Mouse (Mus musculus) forebrain, postnatal 0 days (tissue): Measurements from ENCODE around the gene Sv2c. TPM values are rescaled to one million over a fixed set of nuclear protein-coding genes. Genes with fewer than 3 reads are reported as not detected.
A peak's percentile ranks its signal among the peaks of the same experiment; 100 is the strongest.

Experiments
- ATAC-seq: fragments of 200-750 bp; cut with Nextera tagmentation; 2 replicates; pipeline ENCODE4 v1.8.0; 2017; ENCODE audit warnings: mild to moderate bottlenecking, moderate library complexity
- DNase-seq: peaks from one replicate; pipeline ENCODE4 v3.0.0-alpha.2; 2015
- H3K27ac ChIP-seq: fragments of 300-500 bp; sonication (generic); 2 replicates; pipeline ENCODE4 v1.5.1; 2014; ENCODE audit warnings: low read depth, mild to moderate bottlenecking, antibody characterized with exemption, low read length, moderate library complexity, mixed read lengths
- H3K27me3 ChIP-seq: fragments of 300-500 bp; sonication (generic); 2 replicates; pipeline ENCODE4 v1.6.1; 2014; ENCODE audit warnings: mild to moderate bottlenecking, low read length, mixed read lengths; ENCODE audit not compliant: insufficient read depth
- H3K36me3 ChIP-seq: fragments of 300-500 bp; sonication (generic); 2 replicates; pipeline ENCODE4 v1.6.1; 2014; ENCODE audit warnings: mild to moderate bottlenecking, moderate library complexity; ENCODE audit not compliant: insufficient read depth
- H3K4me1 ChIP-seq: fragments of 300-500 bp; sonication (generic); 2 replicates; pipeline ENCODE4 v1.6.1; 2014; ENCODE audit warnings: antibody characterized with exemption; ENCODE audit not compliant: insufficient read depth
- H3K4me2 ChIP-seq: fragments of 300-500 bp; sonication (generic); 2 replicates; pipeline ENCODE4 v1.6.1; 2014; ENCODE audit warnings: low read depth, mild to moderate bottlenecking, moderate library complexity
- H3K4me3 ChIP-seq: fragments of 300-500 bp; sonication (generic); 2 replicates; pipeline ENCODE4 v1.5.1; 2014; ENCODE audit warnings: low read depth, low read length, mixed read lengths
- H3K9ac ChIP-seq: fragments of 300-500 bp; sonication (generic); 2 replicates; pipeline ENCODE4 v1.6.1; 2014; ENCODE audit warnings: mild to moderate bottlenecking
- H3K9me3 ChIP-seq: fragments of 300-500 bp; sonication (generic); 2 replicates; pipeline ENCODE4 v1.6.1; 2016; ENCODE audit warnings: low read length
- CTCF ChIP-seq: sonication (generic); IDR thresholded peaks from 2 replicates; pipeline ENCODE4 v1.5.1; 2016; ENCODE audit warnings: antibody characterized with exemption, control low read depth, low read depth
- WGBS: fragments of 180-500 bp; shearing (Covaris S2); extraction: QIAGEN DNeasy Blood & Tissue Kit; methylation state at CpG from one replicate; pipeline ENCODE4 v1.1.7; 2014; 5-methylcytosine and 5-hydroxymethylcytosine counted together
- polyA plus RNA-seq: library from polyadenylated mRNA; unstranded; fragments of >200 nt; fragmentation: Nextera tagmentation; extraction: Ambion mirVana; gene quantifications from 2 replicates; pipeline ENCODE4 v1.2.1, GENCODE M21; 2015
- total RNA-seq: library from RNA; depleted of rRNA; stranded (reverse); fragments of >200 nt; gene quantifications from 2 replicates; pipeline ENCODE4 v1.2.3, GENCODE M21; 2014; rRNA removed

Sv2c gene
- total RNA-seq, result 9.4 and 11.6 TPM in 2 replicates
- polyA plus RNA-seq, result 2.7 and 6.5 TPM in 2 replicates

DNA sequence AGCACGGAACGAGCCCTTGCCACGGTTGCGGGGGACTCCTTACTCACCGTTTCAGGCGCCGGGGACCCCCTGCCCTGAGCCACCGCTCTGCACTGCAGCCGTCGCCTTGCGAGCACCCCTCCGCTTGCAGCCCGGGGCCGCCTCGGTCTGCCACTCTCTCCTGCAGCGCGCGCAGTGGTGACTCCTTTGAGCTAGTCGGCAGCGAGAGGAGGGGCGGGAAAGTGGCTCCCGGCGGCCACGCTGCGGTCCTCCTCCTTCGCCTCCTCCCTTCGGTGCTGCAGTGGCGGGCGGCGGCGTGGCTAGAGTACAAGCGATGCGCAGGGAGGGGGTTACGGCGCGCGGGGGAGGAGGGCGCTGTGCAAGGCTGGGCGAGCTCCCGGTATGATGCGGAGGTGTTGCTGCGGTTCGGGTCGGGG, at the start of gene Sv2c:
TSS of gene Sv2c (minus strand) at position 177 of the 416 bp plus-strand sequence.
- Histone ChIP-seq H3K4me1 (peaks cover 6% of the 10 kb centered on the region; the same call in 1 of the 2 replicates), H3K27ac (peak within 1 kb of the TSS; percentile 70), H3K27me3 (peaks cover 6% of the 10 kb centered on the region), H3K4me3 (peak within 1 kb of the TSS; percentile 52), H3K9ac (peak within 1 kb of the TSS; percentile 51), H3K36me3 (no peaks in the 10 kb centered on the region), H3K4me2 (peak within 1 kb of the TSS; percentile 90), H3K9me3 (no peaks in the 10 kb centered on the region)
- DNase-seq, result peak; percentile 77
- WGBS, result 2% methylated on average over 36 of the region's 44 CpGs
- ATAC-seq, result peak; percentile 74
- peak; percentile 33; the same call in 1 of the 2 replicates for TF ChIP-seq CTCF

DNA sequence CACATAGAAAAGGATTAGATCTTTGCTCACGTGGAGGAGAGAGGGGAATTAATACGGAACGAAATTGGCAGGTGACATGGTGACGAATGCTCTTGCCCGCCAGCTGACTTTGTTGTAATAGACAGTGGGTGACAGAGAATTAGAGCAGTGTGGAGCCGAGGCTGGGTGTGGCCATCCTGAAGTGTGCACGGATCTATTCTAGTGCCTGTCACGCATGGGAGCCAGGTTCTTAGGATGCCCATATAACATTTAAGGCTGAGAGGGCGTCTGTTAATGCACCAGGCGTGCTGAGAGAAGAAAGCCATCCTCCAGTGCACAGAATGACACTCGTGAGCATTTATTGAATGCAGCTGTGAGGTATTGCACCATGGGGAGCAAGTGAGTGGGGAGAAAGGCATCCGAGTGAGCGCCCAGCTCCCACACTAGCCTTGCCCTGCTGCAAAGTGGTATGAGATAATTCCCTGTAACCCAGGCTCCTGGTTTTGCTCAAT, 48.3 kb upstream of the Sv2c start:
- no peak for TF ChIP-seq CTCF
- DNase-seq (peak; percentile 9), ATAC-seq (peak; percentile 34; the same call in 1 of the 2 replicates)

DNA sequence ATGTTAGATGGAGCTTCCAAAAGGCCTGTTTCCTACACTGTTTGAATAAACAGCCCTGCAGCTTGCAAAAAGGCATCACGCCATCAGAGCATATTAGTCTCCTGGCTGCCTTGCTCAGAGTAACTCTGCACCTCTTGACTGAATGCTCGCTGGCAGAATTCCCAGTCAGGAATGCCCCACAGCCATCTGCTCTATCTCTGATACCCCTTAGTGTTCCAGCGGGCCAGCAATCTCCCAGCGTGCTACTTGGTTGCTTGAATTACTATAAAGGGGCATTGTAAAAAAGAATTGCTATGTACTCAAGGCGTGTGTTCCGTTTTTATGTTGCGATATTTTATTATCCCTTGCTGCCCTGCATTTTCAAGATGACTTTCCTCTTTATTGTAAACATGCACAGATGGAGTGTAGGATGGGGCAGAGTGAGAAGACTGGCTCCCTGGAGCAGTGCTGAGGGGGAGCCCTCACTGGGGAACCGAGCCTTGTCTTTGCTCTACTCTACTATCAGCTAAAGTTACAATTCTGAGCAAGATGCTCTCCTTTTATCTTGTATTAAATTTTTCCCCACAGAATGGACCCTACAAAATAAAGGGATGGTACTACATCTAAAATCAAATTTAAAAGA, 43.3 kb upstream of the Sv2c start:
- no peak overlapping the region for H3K4me3 ChIP-seq
- H3K4me2 ChIP-seq, result no peak overlapping the region
- H3K27me3 ChIP-seq, result no peaks in the 10 kb centered on the region
- H3K9me3 ChIP-seq, result no peaks in the 10 kb centered on the region
- WGBS, result 21% methylated on average over 8 of the region's 8 CpGs
- TF ChIP-seq CTCF, result no peak
- H3K4me1 ChIP-seq, result no peaks in the 10 kb centered on the region
- peak; percentile 97 for ATAC-seq
- no peaks in the 10 kb centered on the region for H3K36me3 ChIP-seq
- peak overlapping the region; percentile 57 for H3K27ac ChIP-seq
- peak; percentile 87 for DNase-seq
- no peak overlapping the region for H3K9ac ChIP-seq

More for the DNA sequence above, 48.3 kb upstream of the Sv2c start:
- Histone ChIP-seq H3K4me2 (peak overlapping the region; percentile 5; the same call in 1 of the 2 replicates), H3K4me1 (no peaks in the 10 kb centered on the region), H3K4me3 (no peak overlapping the region), H3K9me3 (no peaks in the 10 kb centered on the region), H3K9ac (no peak overlapping the region), H3K27ac (no peak overlapping the region), H3K27me3 (no peaks in the 10 kb centered on the region), H3K36me3 (no peaks in the 10 kb centered on the region)
- WGBS, result 59% methylated on average over 13 of the region's 13 CpGs

DNA sequence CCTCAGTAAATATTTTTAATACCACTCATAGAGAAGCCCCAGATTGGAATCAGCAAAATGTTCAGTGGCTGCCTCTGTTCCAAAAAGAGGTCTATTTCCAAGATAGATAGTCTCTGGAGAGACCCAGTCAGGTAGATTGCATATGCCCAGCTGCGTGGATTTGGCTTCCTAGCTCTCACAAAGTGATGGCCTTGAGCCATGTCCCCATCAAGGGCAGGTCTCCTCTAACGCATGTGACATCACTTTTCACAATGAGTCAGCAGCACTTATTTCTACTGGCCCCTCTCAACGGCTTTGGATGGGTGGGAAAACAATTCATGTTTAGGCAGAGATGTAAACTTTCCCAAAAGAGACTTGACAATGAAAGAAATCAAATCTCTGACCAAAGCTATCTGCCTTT, 41.3 kb upstream of the Sv2c start:
- no peak overlapping the region for H3K27ac ChIP-seq
- no peaks in the 10 kb centered on the region for H3K27me3 ChIP-seq
- H3K4me1 ChIP-seq, result peaks cover 6% of the 10 kb centered on the region; the same call in 1 of the 2 replicates
- ATAC-seq (no peak), DNase-seq (no peak)
- H3K9me3 ChIP-seq, result no peaks in the 10 kb centered on the region
- 65% methylated on average over 3 of the region's 3 CpGs for WGBS
- no peaks in the 10 kb centered on the region for H3K36me3 ChIP-seq
- H3K4me3 ChIP-seq, result no peak overlapping the region
- H3K4me2 ChIP-seq, result no peak overlapping the region
- no peak for TF ChIP-seq CTCF
- H3K9ac ChIP-seq, result no peak overlapping the region

DNA sequence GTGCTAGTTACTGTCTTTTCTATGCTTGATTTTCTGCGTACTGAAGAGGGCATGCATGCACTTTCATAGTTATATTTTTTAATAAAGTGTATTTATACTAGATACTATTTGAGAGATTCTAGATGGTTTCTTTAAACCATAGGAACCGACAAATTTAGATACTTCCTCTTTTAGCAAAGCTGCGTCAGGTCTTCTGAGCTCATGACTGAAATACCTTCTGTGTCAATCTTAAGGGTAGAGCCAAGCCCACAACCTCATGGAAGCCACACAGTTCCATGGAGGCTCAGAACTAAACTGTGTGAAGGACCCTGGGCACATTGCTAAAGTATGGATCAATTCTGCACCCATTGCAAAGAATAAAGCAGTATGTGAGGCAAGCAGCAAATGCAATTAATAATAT, 39.9 kb upstream of the Sv2c start:
- no peak for ATAC-seq
- WGBS, result 84% methylated on average over 3 of the region's 3 CpGs

DNA sequence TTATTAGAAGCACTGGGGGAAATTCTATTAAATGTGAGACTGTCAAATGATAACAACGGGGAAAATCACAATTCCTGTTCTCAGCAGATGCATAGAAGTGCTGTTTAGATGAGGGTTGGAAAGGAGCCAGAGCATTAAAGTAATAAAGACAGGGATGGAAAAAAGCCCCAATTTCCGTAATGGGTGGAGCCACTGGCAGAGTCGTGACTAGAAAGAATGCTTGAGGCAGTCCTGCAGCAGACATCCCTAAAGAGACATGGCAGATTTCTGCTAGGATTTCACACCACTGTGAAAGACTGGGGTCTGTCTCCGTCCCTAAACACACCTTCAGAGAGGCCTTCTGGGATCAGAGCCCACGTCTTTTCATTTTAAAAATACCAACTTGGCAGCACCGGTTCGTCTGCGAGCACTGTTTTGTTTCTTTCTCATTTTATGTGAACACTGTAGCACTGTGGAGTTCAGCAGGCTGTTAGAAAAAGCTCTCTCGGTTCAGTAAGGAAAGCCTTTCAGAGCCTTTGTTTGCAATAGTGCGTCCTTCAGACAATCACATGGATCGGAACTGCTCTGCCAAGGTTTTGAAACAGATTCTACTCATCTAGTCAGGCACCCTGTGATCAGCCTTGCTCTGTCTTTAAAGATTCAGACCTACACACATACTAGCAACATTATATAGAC, 36.8 kb upstream of the Sv2c start:
- WGBS, result 10% methylated on average over 11 of the region's 11 CpGs
- peak overlapping the region; percentile 83 for H3K27ac ChIP-seq
- H3K9ac ChIP-seq, result peak overlapping the region; percentile 25; the same call in 1 of the 2 replicates
- peak overlapping the region; percentile 34 for H3K4me2 ChIP-seq
- TF ChIP-seq CTCF, result no peak
- H3K4me3 ChIP-seq, result peak overlapping the region; percentile 13
- no peaks in the 10 kb centered on the region for H3K9me3 ChIP-seq
- H3K4me1 ChIP-seq, result peaks cover 6% of the 10 kb centered on the region; the same call in 1 of the 2 replicates
- no peaks in the 10 kb centered on the region for H3K36me3 ChIP-seq
- no peaks in the 10 kb centered on the region for H3K27me3 ChIP-seq
- DNase-seq (peak; percentile 67), ATAC-seq (peak; percentile 86)

More for the DNA sequence above, 39.9 kb upstream of the Sv2c start:
- no peak overlapping the region for H3K9ac ChIP-seq
- H3K27ac ChIP-seq, result no peak overlapping the region
- no peaks in the 10 kb centered on the region for H3K9me3 ChIP-seq
- no peak overlapping the region for H3K4me3 ChIP-seq
- H3K4me2 ChIP-seq, result no peak overlapping the region
- peaks cover 6% of the 10 kb centered on the region; the same call in 1 of the 2 replicates for H3K4me1 ChIP-seq
- no peaks in the 10 kb centered on the region for H3K36me3 ChIP-seq
- no peak for TF ChIP-seq CTCF
- no peaks in the 10 kb centered on the region for H3K27me3 ChIP-seq
- DNase-seq, result no peak

DNA sequence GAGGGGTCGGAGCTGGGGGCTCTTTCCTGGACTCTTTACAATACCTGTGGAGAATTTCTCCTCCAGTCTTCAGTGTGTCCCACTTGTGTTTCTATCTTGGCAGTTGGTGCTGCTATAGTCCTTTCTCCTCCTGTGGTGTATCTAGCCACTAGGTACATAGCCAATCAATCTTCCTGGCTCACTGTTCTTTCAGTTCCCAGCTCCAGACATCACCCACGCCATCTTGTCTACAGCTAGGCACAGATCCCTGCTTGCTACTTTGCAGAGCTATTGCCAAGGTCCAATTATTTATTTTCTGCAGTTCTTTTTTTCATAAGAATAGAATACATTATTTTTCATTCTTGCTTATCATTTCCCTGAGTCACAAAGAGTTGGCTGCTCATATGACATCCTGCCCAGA, 34.2 kb upstream of the Sv2c start:
- WGBS, result 63% methylated on average over 2 of the region's 2 CpGs
- ATAC-seq, result no peak
- no peak for TF ChIP-seq CTCF

More for the DNA sequence above, 34.2 kb upstream of the Sv2c start:
- H3K9ac ChIP-seq, result no peak overlapping the region
- no peak for DNase-seq
- no peaks in the 10 kb centered on the region for H3K27me3 ChIP-seq
- H3K4me1 ChIP-seq, result peaks cover 6% of the 10 kb centered on the region; the same call in 1 of the 2 replicates
- no peak overlapping the region for H3K4me2 ChIP-seq
- no peaks in the 10 kb centered on the region for H3K9me3 ChIP-seq
- no peak overlapping the region for H3K27ac ChIP-seq
- no peaks in the 10 kb centered on the region for H3K36me3 ChIP-seq
- H3K4me3 ChIP-seq, result no peak overlapping the region
